Mouse (Mus musculus) lung, adult 2 months (tissue): Measurements from ENCODE around the gene Pafah1b2.
A peak's percentile ranks its signal among the peaks of the same experiment; 100 is the strongest.

Experiments
- CTCF ChIP-seq: fragments of 200-500 bp; IDR thresholded peaks from 2 replicates; pipeline ENCODE4 v1.5.1; 2011; ENCODE audit warnings: mild to moderate bottlenecking, low read length, control low read depth; ENCODE audit not compliant: insufficient read depth
- POLR2A ChIP-seq: fragments of 200-500 bp; IDR thresholded peaks from 2 replicates; pipeline ENCODE4 v1.6.1; 2011; ENCODE audit warnings: low read depth, mild to moderate bottlenecking, control low read depth, low read length, borderline replicate concordance; ENCODE audit errors: extremely low read depth

DNA sequence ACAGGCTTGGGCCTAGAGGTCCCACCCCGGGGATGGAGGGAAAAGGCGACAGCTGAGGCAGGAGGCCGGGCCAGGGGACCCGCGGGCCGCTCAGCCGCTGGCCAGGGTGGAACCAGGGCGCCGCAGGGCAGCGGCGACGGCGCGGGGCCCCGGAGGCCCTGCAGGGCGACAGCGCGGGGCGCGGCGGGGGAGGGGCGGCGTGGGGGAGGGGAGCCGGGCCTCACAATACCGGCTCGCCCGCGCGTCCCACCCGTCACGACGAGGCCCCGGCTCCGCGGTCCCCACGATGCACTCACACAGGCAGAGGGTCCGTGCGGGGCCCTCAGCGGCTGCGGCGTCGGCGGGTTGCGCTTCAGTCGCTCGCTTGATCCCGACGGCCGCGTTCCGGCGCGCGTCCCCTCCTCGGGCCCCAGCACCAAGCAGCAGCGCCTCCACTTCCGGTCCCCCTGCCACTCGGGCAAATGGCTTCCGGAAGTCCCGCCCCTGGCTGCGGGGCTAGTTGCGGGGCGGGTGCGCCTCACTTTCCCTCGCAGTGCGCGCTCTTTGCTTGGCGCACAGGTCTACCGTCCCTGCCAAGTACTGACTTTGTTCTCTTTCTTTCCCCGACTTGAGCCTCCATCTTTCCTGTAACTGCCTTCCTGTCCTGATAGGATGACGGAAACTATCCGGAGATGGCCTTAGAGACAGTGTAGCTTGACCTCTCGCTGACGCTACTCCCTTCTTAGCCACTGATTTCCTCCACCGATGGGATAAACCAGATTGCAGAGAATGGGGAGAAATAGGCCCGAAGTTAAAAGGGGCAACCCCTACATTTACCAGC is 27.9 kb downstream of the Pafah1b2 start:
- TF ChIP-seq POLR2A: peak; percentile 82; the same call in 1 of the 2 replicates
- no peak for TF ChIP-seq CTCF
